Mouse (Mus musculus): ENCODE results near the gene Cilp2.

DNA sequence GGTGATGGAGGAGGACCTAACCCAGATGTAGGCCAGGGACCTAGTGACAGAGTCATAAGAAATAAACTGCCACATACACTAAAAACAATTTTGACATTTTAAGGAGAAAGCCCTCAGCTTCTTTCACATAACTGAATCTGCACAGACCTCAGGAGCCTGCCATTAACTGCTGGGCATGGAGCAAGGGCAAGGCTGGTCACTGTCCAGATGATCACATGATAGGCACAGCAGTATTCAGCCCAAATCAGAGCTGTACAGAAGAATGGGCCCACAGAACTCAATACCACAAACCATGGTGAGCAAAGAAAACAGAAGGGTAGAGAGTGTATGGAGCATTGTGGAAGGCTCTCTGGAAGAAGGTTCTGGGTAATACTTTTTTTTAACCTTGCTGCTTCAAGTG lies 39.4 kb upstream of the Cilp2 start:
- TF ChIP-seq POLR2A (IDR thresholded peaks at IDR 0.05; ENCODE audit: control insufficient read depth in 1 of 2, insufficient read depth in 1 of 2, low read depth in 1 of 2, low read length in 2 of 2, poor library complexity in 1 of 2): no peak
- TF ChIP-seq ZMIZ1 (IDR thresholded peaks at IDR 0.05; ENCODE audit: low read depth, low read length): no peak
- no peak for TF ChIP-seq RCOR1 (IDR thresholded peaks at IDR 0.05; ENCODE audit: low read depth, low read length)
- TF ChIP-seq TAL1 (IDR thresholded peaks at IDR 0.05; ENCODE audit: low read length): no peak
- TF ChIP-seq SMC3 (IDR thresholded peaks at IDR 0.05; ENCODE audit: low read depth, low read length): no peak
- TF ChIP-seq RAD21 (IDR thresholded peaks at IDR 0.05; ENCODE audit: low read depth, low read length): no peak
- TF ChIP-seq ZKSCAN1 (IDR thresholded peaks at IDR 0.05; ENCODE audit: low read depth, low read length): no peak
- no peak for TF ChIP-seq E2F4 (IDR thresholded peaks at IDR 0.05; ENCODE audit: borderline replicate concordance, low read depth, low read length)

Data from MEL (cell line).